Mouse (Mus musculus): ENCODE measurements around the gene Shbg. TPM values are rescaled to one million over a fixed set of nuclear protein-coding genes. Genes with fewer than 3 reads are reported as not detected.

The Shbg gene
- polyA plus RNA-seq, 1 experiment from 2014 or later, result not detected

DNA sequence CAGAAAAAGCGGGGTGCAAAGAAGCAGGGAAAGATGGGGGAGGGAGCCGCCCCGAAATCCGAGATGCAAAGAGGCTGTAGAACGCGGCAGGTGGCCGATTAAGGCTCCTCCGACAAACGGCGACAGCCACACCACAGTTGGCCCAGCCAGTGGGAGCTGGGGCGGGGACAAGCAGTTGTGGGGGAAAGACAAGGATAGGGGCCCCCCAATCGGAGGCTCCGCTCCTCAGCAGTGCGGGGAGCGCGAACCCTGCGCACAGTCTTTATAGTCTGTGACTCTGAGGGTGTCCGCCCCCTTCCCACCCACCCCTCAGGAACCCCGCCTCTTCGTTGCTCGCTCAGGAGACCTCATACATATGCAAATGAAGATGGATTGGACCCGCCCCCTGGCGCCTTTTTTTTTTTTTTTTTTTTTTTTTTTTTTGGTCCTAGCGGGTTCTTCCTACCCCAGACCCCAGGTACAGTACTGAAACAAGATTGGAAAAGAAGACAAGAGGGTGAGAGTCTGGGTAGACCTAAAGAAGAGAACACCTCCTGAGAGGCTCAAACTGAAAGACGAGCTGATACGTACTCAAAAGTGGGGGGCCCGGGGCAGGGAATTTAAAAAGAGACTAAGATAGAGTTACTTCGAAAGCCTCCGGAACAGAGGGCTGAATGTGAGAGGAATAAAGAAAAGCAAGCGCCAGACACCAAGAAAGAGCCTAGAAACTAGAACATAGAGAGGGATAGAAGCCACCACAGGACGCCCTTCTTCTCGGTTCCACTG, 11.8 kb downstream of the Shbg start, which contains the start of gene Atp1b2:
Gene Atp1b2, minus strand, starts transcription at position 217 of the 765 bp plus-strand sequence.
- no peaks in the 10 kb centered on the region for H3K9me3 ChIP-seq
- peaks cover 5% of the 10 kb centered on the region; the same call in 1 of the 2 replicates for H3K27me3 ChIP-seq
- peaks cover 15% of the 10 kb centered on the region for H3K36me3 ChIP-seq
- peak within 1 kb of the TSS; percentile 99 for H3K4me2 ChIP-seq
- peak within 1 kb of the TSS; percentile 89 for H3K9ac ChIP-seq
- H3K4me1 ChIP-seq (replicated peaks), result peaks cover 26% of the 10 kb centered on the region
- ATAC-seq (ENCODE audit: low read depth), result peak; percentile 89
- peak within 1 kb of the TSS; percentile 71 for H3K4me3 ChIP-seq
- 2% methylated on average over 29 of the region's 32 CpGs for WGBS
- H3K27ac ChIP-seq (replicated peaks), result peak within 1 kb of the TSS; percentile 70

DNA sequence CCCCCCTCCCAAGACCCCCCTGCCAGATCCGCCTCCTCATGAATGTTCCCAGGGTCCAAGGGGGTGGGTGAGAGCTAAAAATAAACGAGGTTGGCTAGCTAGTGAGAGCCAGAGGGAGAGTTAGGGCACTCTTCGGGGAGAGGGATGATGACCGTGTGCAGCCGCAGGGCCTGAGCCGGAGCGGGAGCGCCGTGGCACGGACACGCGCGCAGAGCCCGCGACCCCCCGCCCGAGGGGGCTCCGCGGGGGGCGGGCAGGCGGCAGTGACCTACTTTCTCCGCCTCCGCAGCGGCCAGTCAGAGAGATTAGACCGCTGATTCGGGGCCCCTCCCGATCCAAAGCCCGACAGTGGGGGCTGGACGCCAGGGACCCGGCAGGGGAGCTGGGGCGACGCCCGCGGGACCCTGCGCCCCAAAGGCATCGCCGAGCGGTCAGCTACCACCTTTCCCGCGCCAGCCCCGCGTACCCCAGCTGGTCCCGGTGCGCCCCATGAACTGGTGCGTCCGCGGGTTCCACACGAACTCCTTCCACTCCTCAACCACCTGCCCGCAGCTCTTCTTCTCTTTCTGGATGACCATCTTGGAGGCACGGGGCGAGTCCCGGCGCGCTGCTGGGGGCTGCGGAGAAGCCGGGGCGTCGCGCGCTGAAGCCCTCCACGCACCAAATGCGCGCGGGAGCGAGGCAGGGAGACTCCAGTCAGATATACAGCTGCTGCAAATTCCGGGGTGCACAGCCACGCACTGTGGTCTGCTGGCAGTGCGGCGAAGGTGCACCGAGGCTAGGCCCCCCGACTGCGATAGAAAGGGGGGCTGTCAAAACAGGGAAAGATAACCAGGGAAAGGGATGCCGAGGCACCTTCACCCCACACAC, 12.7 kb downstream of the Shbg start:
- Histone ChIP-seq H3K9ac (peak overlapping the region; percentile 89), H3K27me3 (peaks cover 5% of the 10 kb centered on the region; the same call in 1 of the 2 replicates)
- WGBS, result under 1% methylated on average over 67 of the region's 73 CpGs

DNA sequence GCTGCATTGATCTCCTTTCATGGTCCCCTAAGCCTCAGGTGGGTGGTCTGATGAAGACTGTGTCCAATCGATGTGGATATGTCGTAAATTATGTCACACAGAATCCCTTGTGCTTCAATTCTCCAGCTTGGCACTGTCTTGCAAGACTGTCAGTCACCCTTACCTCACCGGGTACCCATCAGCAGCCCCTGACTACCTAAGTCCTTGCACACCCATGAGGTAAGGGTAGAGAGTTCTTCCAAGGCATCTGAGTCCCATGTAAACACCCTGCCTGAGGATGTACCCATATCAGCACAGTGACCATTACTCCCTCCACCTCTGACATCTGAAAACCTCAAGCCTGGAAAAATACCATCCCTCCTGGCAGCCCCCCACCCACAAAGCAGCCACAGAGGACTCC, 13.4 kb downstream of the Shbg start:
- Histone ChIP-seq H3K9me3 (no peaks in the 10 kb centered on the region), H3K4me2 (peak overlapping the region; percentile 99), H3K9ac (peak overlapping the region; percentile 89), H3K27ac (replicated peaks) (peak overlapping the region; percentile 70; the same call in 1 of the 2 replicates), H3K4me1 (replicated peaks) (peaks cover 42% of the 10 kb centered on the region), H3K4me3 (peak overlapping the region; percentile 71), H3K36me3 (peaks cover 17% of the 10 kb centered on the region), H3K27me3 (peaks cover 5% of the 10 kb centered on the region; the same call in 1 of the 2 replicates)
- no peak for ATAC-seq (ENCODE audit: low read depth)
- WGBS, result 37% methylated on average over 3 of the region's 3 CpGs

More for the DNA sequence above, 12.7 kb downstream of the Shbg start:
- Histone ChIP-seq H3K4me3 (peak overlapping the region; percentile 71), H3K27ac (replicated peaks) (peak overlapping the region; percentile 70), H3K4me1 (replicated peaks) (peaks cover 35% of the 10 kb centered on the region), H3K36me3 (peaks cover 17% of the 10 kb centered on the region), H3K4me2 (peak overlapping the region; percentile 99), H3K9me3 (no peaks in the 10 kb centered on the region)
- ATAC-seq (ENCODE audit: low read depth), result peak; percentile 52

DNA sequence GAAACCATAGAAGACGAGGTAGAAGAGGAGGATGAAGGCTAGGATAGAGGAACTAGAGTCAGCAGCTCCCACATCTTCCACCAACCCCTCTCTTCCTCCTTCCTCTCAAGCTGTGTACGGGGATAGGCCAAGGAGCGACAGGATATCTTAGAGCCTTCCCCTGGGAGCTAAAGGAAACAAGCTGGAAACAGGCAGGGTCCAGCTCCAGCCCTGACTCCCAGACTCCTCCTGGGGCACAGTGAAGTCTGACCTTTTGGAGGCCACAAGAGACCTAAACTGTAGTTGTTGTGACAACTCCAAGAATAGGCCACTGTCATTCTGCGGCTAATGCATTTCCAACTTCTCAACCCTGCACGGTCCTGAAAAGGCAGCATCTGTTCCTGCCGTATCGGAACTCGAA, 14.2 kb downstream of the Shbg start:
- H3K4me3 ChIP-seq, result peak overlapping the region; percentile 71; the same call in 1 of the 2 replicates
- peaks cover 5% of the 10 kb centered on the region; the same call in 1 of the 2 replicates for H3K27me3 ChIP-seq
- ATAC-seq (ENCODE audit: low read depth), result no peak
- WGBS, result 75% methylated on average over 8 of the region's 8 CpGs
- peak overlapping the region; percentile 99 for H3K4me2 ChIP-seq
- H3K9me3 ChIP-seq, result no peaks in the 10 kb centered on the region
- peaks cover 17% of the 10 kb centered on the region for H3K36me3 ChIP-seq
- peaks cover 44% of the 10 kb centered on the region for H3K4me1 ChIP-seq (replicated peaks)
- H3K9ac ChIP-seq, result no peak overlapping the region
- no peak overlapping the region for H3K27ac ChIP-seq (replicated peaks)

GRCm38 (mm10) chr11:69601768-69602167, 15.9 kb downstream of the Shbg start:
- Histone ChIP-seq H3K9me3 (no peaks in the 10 kb centered on the region), H3K9ac (no peak overlapping the region), H3K4me1 (replicated peaks) (peaks cover 44% of the 10 kb centered on the region), H3K4me2 (no peak overlapping the region), H3K4me3 (no peak overlapping the region), H3K27ac (replicated peaks) (no peak overlapping the region), H3K36me3 (peaks cover 17% of the 10 kb centered on the region), H3K27me3 (peaks cover 5% of the 10 kb centered on the region; the same call in 1 of the 2 replicates)
- no peak for ATAC-seq (ENCODE audit: low read depth)
- WGBS, result 84% methylated on average over 3 of the region's 3 CpGs

- H3K4me3 ChIP-seq, result no peak overlapping the region
- peaks cover 41% of the 10 kb centered on the region for H3K4me1 ChIP-seq (replicated peaks)
- H3K9ac ChIP-seq, result no peak overlapping the region
- ATAC-seq (ENCODE audit: low read depth), result peak; percentile 52
- 16% methylated on average over 6 of the region's 6 CpGs for WGBS
- no peaks in the 10 kb centered on the region for H3K9me3 ChIP-seq
- H3K27ac ChIP-seq (replicated peaks), result peak overlapping the region; percentile 52
- peaks cover 17% of the 10 kb centered on the region for H3K36me3 ChIP-seq
- peaks cover 5% of the 10 kb centered on the region; the same call in 1 of the 2 replicates for H3K27me3 ChIP-seq
- H3K4me2 ChIP-seq, result peak overlapping the region; percentile 4; the same call in 1 of the 2 replicates
Measured at GRCm38 (mm10) chr11:69600098-69600497, 17.6 kb downstream of the Shbg start.

GRCm38 (mm10) chr11:69599436-69599835, 18.3 kb downstream of the Shbg start:
- peak overlapping the region; percentile 52 for H3K27ac ChIP-seq (replicated peaks)
- H3K27me3 ChIP-seq, result peaks cover 5% of the 10 kb centered on the region; the same call in 1 of the 2 replicates
- 6% methylated on average over 9 of the region's 9 CpGs for WGBS
- 0 out of 2 replicates have a peak overlapping the region, but pooled peaks have one; percentile 4 for H3K4me2 ChIP-seq
- H3K9ac ChIP-seq, result no peak overlapping the region; the same call in 1 of the 2 replicates
- H3K36me3 ChIP-seq, result peaks cover 17% of the 10 kb centered on the region
- no peaks in the 10 kb centered on the region for H3K9me3 ChIP-seq
- H3K4me3 ChIP-seq, result no peak overlapping the region
- no peak for ATAC-seq (ENCODE audit: low read depth)
- peaks cover 34% of the 10 kb centered on the region for H3K4me1 ChIP-seq (replicated peaks)

DNA sequence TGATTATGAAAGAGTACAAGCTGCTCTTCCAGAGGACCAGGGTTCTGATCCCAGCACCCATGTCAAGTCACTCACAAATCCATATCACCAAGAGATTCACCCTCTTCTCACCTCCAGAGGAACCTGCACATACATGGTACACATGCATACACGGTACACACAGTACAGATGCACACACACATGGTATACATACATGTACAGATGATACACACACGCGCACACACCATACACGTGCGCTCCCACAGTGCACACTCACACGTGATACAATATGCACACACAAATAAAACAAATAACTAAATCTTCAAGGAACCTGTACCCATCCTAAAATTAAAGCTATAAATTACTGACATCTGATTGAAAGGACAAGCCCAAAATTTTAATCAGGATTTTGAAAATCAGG, 22.9 kb downstream of the Shbg start:
- ATAC-seq (ENCODE audit: low read depth), result no peak
- Histone ChIP-seq H3K4me2 (no peak overlapping the region), H3K36me3 (peaks cover 31% of the 10 kb centered on the region), H3K4me1 (replicated peaks) (peaks cover 8% of the 10 kb centered on the region), H3K9ac (no peak overlapping the region), H3K27me3 (no peaks in the 10 kb centered on the region), H3K4me3 (no peak overlapping the region), H3K9me3 (no peaks in the 10 kb centered on the region), H3K27ac (replicated peaks) (no peak overlapping the region)
- WGBS, result 96% methylated on average over 6 of the region's 6 CpGs

DNA sequence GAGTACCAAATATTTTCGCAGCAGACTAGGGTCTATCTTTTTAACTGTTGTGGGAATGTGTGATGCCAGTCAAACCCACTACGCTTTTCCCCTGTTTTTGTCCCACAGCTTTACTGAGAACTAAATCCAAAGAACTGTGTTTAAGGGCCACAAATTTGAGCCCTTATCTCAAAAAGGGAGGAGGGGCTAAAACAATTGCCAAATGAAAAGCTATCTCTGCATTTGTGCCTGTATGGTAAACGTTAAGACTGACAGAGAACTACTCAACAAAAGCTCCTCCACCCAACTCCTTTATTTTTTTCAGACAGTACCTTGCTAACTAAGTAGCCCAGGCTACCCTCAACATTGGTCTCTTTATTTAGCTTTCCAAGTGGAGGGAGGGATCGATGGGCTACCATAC, 24.9 kb downstream of the Shbg start:
- Histone ChIP-seq H3K9me3 (no peaks in the 10 kb centered on the region), H3K27me3 (no peaks in the 10 kb centered on the region), H3K4me1 (replicated peaks) (no peaks in the 10 kb centered on the region), H3K4me3 (no peak overlapping the region), H3K36me3 (peaks cover 52% of the 10 kb centered on the region), H3K27ac (replicated peaks) (peak overlapping the region; percentile 33; the same call in 1 of the 2 replicates), H3K4me2 (no peak overlapping the region), H3K9ac (no peak overlapping the region)
- ATAC-seq (ENCODE audit: low read depth), result no peak
- 89% methylated on average over 4 of the region's 4 CpGs for WGBS

- H3K9ac ChIP-seq, result no peak overlapping the region
- no peak overlapping the region for H3K4me3 ChIP-seq
- WGBS, result 82% methylated on average over 7 of the region's 7 CpGs
- peak overlapping the region; percentile 33; the same call in 1 of the 2 replicates for H3K27ac ChIP-seq (replicated peaks)
- H3K36me3 ChIP-seq, result peaks cover 59% of the 10 kb centered on the region
- no peak overlapping the region for H3K4me2 ChIP-seq
- H3K27me3 ChIP-seq, result no peaks in the 10 kb centered on the region
- no peaks in the 10 kb centered on the region for H3K9me3 ChIP-seq
- H3K4me1 ChIP-seq (replicated peaks), result no peaks in the 10 kb centered on the region
- peak; percentile 69; the same call in 1 of the 2 replicates for ATAC-seq (ENCODE audit: low read depth)
Measured at GRCm38 (mm10) chr11:69591899-69592637, 25.6 kb downstream of the Shbg start.

- no peak overlapping the region for H3K27ac ChIP-seq (replicated peaks)
- H3K4me3 ChIP-seq, result no peak overlapping the region
- no peak overlapping the region for H3K9ac ChIP-seq
- 90% methylated on average over 3 of the region's 3 CpGs for WGBS
- H3K4me1 ChIP-seq (replicated peaks), result no peaks in the 10 kb centered on the region
- no peaks in the 10 kb centered on the region for H3K9me3 ChIP-seq
- H3K36me3 ChIP-seq, result peaks cover 60% of the 10 kb centered on the region
- no peak overlapping the region for H3K4me2 ChIP-seq
- no peaks in the 10 kb centered on the region for H3K27me3 ChIP-seq
- ATAC-seq (ENCODE audit: low read depth), result no peak
Measured at GRCm38 (mm10) chr11:69591424-69591823, 26.3 kb downstream of the Shbg start.

Data from neural tube, embryonic 13.5 days (tissue).